Mouse (Mus musculus) liver, adult 2 months (tissue): ENCODE measurements at regions not wholly inside any gene's neighbourhood (a gene's known extent, or its start where the extent isn't known, plus 50 kb on each side); places are given as distances from the start of the nearest gene placed in this dataset.

Experiments
- CTCF ChIP-seq: fragments of 200-500 bp; IDR thresholded peaks from 2 replicates; pipeline ENCODE4 v1.5.1; 2011; ENCODE audit warnings: low read depth, low read length, control low read depth
- POLR2A ChIP-seq: fragments of 200-500 bp; IDR thresholded peaks from 2 replicates; pipeline ENCODE4 v1.6.1; 2011; ENCODE audit warnings: low read length, control low read depth; ENCODE audit not compliant: insufficient read depth; ENCODE audit errors: extremely low read depth

DNA sequence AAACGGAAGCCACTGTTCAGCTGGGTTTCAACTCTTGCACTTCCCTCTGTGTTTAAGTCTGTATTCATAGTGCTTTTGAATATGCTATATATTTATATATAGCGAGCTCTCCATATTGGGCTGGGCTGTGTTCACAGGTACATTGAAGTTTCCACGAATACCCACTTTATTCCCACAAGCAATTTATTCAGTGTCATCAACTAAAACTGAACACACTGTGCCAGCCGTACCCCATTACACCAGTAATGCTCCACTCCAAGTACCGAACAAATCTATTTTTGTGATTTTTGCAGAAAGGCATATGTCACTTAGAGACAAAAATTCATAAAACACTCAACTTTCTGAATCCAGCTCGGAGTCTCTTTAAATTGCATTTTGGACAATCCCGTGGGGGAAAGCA, 1048.5 kb downstream of the Sorcs1 start:
- TF ChIP-seq POLR2A (no peak), CTCF (no peak)
